Mouse (Mus musculus): ENCODE results near the gene Steap1.

DNA sequence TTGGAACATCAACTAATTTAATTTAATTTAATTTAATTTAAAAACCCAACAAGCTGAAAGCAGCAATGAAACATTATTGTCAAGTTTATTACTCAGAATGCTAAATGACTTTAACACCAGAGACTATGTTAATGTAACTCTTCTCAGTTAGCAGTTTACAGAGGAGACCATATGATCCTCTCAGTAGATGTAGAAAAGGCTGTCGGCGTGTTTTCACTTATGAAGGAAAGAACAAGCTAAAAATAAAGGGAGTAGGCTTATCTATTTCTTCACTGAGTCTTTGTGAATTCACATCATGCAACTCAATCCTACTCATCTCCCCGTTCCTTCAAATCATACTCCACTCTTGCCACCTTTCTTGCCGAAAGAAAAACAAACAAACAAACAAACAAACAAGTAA, 38.1 kb downstream of the Steap1 start:
- TF ChIP-seq CTCF (IDR thresholded peaks at IDR 0.05; ENCODE audit: low read depth, low read length) (no peak), POLR2A (IDR thresholded peaks at IDR 0.05; ENCODE audit: borderline replicate concordance, low read depth, low read length) (no peak)

Data from bone marrow macrophage, adult 2 months (primary cell).